Mouse (Mus musculus) urinary bladder, adult 2 months (tissue): ENCODE measurements around the gene 1700018G05Rik. TPM values are rescaled to one million over a fixed set of nuclear protein-coding genes. Genes with fewer than 3 reads are reported as not detected.
"Not testable (repeated sequence)": the region's sequence is repeated elsewhere in the genome, so short reads cannot be mapped to it uniquely, and the experiment has no call there.

ENCODE experiments used
- DNase-seq: peaks from one replicate; pipeline ENCODE4 v3.0.0; 2022; ENCODE audit warnings: low spot score
- polyA plus RNA-seq: library from polyadenylated mRNA; depleted of rRNA; stranded (reverse); fragments of >200 nt; gene quantifications from 2 replicates; pipeline ENCODE4 v1.2.3, GENCODE M21; 2012; rRNA removed

The 1700018G05Rik gene
- not detected in 2 replicates for polyA plus RNA-seq

GRCm38 (mm10) chrX:102928072-102928471 is at the start of gene 1700018G05Rik:
TSS of gene 1700018G05Rik (plus strand) at chrX:102928372.
- not testable (repeated sequence) for DNase-seq

- DNase-seq, result not testable (repeated sequence)
Observed at GRCm38 (mm10) chrX:102908587-102908986, 19.6 kb upstream of the 1700018G05Rik start, which contains the start of the genes Dmrtc1a and 1700011M02Rik. TSS of gene Dmrtc1a (minus strand) at chrX:102908687. TSS of gene 1700011M02Rik (plus strand) at chrX:102908905.

DNA sequence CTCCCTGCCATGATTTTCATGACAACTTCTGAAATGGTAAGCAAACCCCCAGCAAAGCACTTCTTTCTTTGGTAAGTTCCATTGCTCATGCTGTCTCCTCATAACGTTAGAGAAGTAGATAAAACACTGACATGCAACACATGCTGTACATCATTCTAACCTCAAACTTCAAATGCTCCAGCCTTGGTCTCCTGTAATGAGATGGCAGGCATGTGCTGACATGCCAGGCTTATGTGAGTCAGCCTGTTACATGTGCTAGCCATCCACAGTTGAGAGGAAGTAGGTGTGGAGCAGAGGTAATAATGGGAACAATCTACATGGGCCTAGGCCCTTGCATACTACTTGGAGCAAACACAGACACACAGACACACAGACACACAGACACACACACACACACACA is 13.3 kb upstream of the 1700018G05Rik start:
- not testable (repeated sequence) for DNase-seq

DNA sequence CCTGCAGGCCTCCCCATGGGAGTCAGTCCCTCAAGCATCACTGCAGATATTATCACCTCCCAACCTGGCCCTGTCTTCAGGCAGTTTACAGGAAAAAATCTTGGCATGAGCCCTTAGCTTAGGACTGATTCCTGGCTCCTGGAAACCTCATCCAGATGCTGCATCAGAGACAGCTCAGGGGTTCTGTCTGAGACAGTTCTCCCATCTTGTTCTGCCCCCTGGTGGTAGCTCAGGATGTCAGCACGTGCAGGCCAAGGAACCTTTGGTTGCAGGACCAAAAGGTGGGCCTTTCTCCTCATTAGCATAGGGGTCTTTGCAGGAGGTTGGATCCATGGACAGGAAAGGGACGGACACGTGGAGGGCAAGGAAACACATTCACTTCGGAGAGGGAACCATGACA is 1.5 kb upstream of the 1700018G05Rik start:
- DNase-seq, result not testable (repeated sequence)

DNA sequence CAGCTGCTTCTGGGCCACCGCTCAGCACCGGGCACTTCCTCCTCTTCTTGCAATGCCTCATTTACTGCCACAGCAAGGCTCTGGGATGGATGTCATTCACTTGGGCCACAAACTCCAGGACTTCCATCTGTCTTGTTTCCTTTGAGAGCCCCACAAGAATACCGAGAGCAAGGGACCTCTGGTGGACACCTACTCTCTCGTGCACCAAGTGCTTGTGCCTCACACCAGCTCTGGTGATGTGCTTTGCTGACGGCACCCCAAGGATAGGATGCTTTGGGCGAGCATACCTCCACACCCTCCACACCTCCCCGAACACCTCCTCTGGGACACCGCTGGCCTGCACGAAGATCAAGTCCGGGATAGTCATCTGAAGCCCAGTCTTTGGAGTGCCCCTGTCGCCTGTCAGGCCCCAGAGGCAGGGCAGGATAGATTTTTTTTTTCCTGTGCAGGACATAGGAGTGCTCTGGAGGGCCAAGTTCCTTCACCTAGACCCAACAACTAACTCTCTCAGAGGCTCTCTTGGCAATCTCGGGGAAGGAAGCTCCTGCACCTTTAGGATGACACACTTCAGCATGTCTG is 4.9 kb downstream of the 1700018G05Rik start:
- DNase-seq, result no peak

GRCm38 (mm10) chrX:102933571-102934394 is 5.6 kb downstream of the 1700018G05Rik start:
- DNase-seq, result peak; percentile 42

DNA sequence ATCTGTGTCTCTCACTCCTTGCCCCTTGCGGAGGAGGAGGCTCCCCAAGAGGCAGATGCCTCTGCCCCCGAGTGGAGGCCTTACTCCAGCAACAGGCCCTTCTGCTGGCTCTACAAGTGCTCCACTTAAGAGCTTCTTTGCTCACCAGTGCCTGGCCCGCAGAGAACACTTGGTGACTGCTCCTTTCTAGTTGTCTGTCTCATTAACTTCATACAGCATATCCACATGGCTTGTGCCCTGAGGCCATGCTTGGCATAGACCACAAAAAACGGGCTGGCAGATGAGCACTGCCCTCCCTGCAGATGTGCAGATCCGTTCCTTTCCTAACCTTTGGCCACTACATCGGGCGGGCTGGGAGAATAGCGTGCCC is 6.2 kb downstream of the 1700018G05Rik start:
- no peak for DNase-seq

DNA sequence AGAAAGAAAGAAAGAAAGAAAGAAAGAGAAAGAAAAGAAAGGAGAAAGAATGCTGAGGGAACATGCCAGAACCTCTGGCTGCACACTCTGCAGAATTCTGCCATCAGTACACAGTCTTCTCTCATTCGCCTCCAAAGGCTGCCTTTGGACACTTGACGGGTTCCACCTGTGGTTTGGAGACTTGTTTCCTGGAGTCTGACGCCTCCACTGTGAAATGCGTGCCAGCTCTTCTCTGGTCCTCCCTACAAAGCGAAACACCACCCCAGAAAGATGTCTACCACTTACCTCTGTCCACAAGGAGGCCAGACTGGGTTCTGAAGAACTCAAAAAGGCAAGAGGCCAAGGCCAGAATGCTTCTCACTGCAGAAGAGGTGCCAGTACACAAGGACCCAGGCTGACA is 8.6 kb downstream of the 1700018G05Rik start:
- no peak for DNase-seq

GRCm38 (mm10) chrX:102950136-102950535 is 22.0 kb downstream of the 1700018G05Rik start:
- not testable (repeated sequence) for DNase-seq

DNA sequence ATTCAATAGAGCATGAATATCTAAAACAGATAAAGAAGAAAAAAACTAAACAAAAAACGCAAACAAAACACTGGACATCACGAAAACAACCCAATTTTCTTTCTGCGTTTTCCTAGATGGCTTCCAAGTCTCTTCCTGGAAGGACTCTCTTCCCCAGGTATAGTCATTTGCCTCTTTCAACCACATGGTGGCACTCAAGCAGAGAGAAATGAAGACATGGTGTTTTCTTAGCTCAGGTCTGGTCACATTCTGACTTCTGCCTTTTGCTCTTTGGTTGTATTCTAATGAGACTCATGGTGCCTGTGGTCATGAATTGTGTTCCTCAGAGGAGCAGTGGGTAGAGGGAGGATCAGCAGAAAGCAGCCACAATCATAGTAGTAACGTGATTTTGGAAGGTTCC is 30.7 kb downstream of the 1700018G05Rik start:
- no peak for DNase-seq

- DNase-seq, result no peak
Observed at GRCm38 (mm10) chrX:102960581-102960980, 32.4 kb downstream of the 1700018G05Rik start.

Other genes with a start within 250 kb of the 1700018G05Rik start
- gene Gm3880, start 241.4 kb upstream of the 1700018G05Rik start, polyA plus RNA-seq, result not detected in 2 replicates
- gene Gm9112, start 220.7 kb upstream of the 1700018G05Rik start, polyA plus RNA-seq, result not detected in 2 replicates
- not detected in 2 replicates for gene Dmrtc1b, start 220.5 kb upstream of the 1700018G05Rik start, polyA plus RNA-seq
- not detected in 2 replicates for gene Dmrtc1c1, start 125.4 kb upstream of the 1700018G05Rik start, polyA plus RNA-seq
- not detected in 2 replicates for gene Dmrtc1c2, start 73.8 kb upstream of the 1700018G05Rik start, polyA plus RNA-seq
- gene 1700031F05Rik, start 60.4 kb upstream of the 1700018G05Rik start, polyA plus RNA-seq, result not detected in 2 replicates
- 1.9 and 2.8 TPM in 2 replicates for gene Dmrtc1a, start 19.7 kb upstream of the 1700018G05Rik start, polyA plus RNA-seq
- gene 1700011M02Rik, start 19.5 kb upstream of the 1700018G05Rik start, polyA plus RNA-seq, result not detected in 2 replicates